Comparison of ENCODE assay signal across 28 mouse cellular contexts in genomic region chr2:150589076-150589475, GRCm38 (mm10). TPM values are rescaled to one million over a fixed set of nuclear protein-coding genes. Genes with fewer than 3 reads are reported as not detected.
DNase-seq lines count a peak whose midpoint lies in the region; ATAC-seq and TF ChIP-seq lines count a peak whose summit lies in the region.
"Had no signal": no experiment of that assay in that cellular context is flagged by ENCODE, and none has a peak within 500 bp of the region (broad histone marks: within the 10 kb centered on the region; RNA-seq: fewer than 3 reads in every experiment).

No protein-coding gene starts in this region.

- H3K4me1 ChIP-seq in E14TG2a.4 (replicated peaks; ENCODE audit: low read depth, low read length) (no peaks in the 10 kb centered on the region), ES-Bruce4 (ENCODE audit: control insufficient read depth, insufficient read depth, low read length) (no peaks in the 10 kb centered on the region)
- no peaks in the 10 kb centered on the region for H3K4me1 ChIP-seq in intestine, postnatal 0 days (replicated peaks; ENCODE audit: control insufficient read depth, insufficient read depth, low read length)
- no peaks in the 10 kb centered on the region for H3K4me1 ChIP-seq in stomach, postnatal 0 days (replicated peaks; ENCODE audit: control insufficient read depth, insufficient read depth)
- H3K4me1 ChIP-seq: forebrain, embryonic 10.5 days; hindbrain, embryonic 10.5 days; hindbrain, embryonic 13.5 days; intestine, embryonic 15.5 days had no signal

- WGBS in intestine, postnatal 0 days = 84% methylated on average over 11 of the region's 11 CpGs
- WGBS in stomach, postnatal 0 days = 79% methylated on average over 11 of the region's 11 CpGs

- no peak for TF ChIP-seq POLR2A in ES-Bruce4 (IDR thresholded peaks at IDR 0.05; ENCODE audit: insufficient read depth, low read length)

- peak; percentile 74 for DNase-seq in heart, adult 11 months
- DNase-seq in heart, postnatal 25 days (ENCODE audit: low spot score) = no peak
- DNase-seq in R1 (ENCODE audit: low read depth, low spot score) = peak; percentile 62
- no peak for DNase-seq in layer of hippocampus, adult 2 months (ENCODE audit: low spot score in 2 of 2)
- no peak for DNase-seq in stomach, postnatal 0 days (ENCODE audit: low spot score)
- DNase-seq: adrenal gland, postnatal 10 days; adrenal gland, postnatal 36 days; cerebellum, adult 18-20 months; cerebellum, adult 9-10 months; cerebellum, postnatal 14 days; gastrocnemius, adult 2 months; gastrocnemius, postnatal 14 days; heart, adult 18-20 months; heart, postnatal 36 days; kidney, adult 18-20 months had no signal

- H3K27ac ChIP-seq in ES-Bruce4 (ENCODE audit: insufficient read depth, low read length) = no peak overlapping the region
- no peak overlapping the region for H3K27ac ChIP-seq in layer of hippocampus, adult 2 months
- H3K27ac ChIP-seq in intestine, postnatal 0 days (ENCODE audit: low read depth, low read length) = no peak overlapping the region
- H3K27ac ChIP-seq in stomach, postnatal 0 days (replicated peaks) = no peak overlapping the region
- H3K27ac ChIP-seq: forebrain, embryonic 10.5 days; gastrocnemius, adult 2 months; hindbrain, embryonic 10.5 days; hindbrain, embryonic 13.5 days; intestine, embryonic 15.5 days had no signal

- intact Hi-C loops in heart, postnatal 25 days (cut with DNase I) = no loop called here

- H3K4me3 ChIP-seq in E14TG2a.4 (replicated peaks; ENCODE audit: low read length) = no peak overlapping the region
- no peak overlapping the region for H3K4me3 ChIP-seq in ES-Bruce4 (ENCODE audit: low read depth, low read length)
- no peak overlapping the region for H3K4me3 ChIP-seq in layer of hippocampus, adult 2 months
- no peak overlapping the region for H3K4me3 ChIP-seq in intestine, postnatal 0 days (ENCODE audit: low read depth, low read length)
- no peak overlapping the region for H3K4me3 ChIP-seq in stomach, postnatal 0 days (ENCODE audit: low read depth, low read length)
- H3K4me3 ChIP-seq: forebrain, embryonic 10.5 days; gastrocnemius, adult 2 months; hindbrain, embryonic 10.5 days; hindbrain, embryonic 13.5 days; intestine, embryonic 15.5 days had no signal

- H3K9me3 ChIP-seq in E14TG2a.4 (ENCODE audit: low read length) = no peaks in the 10 kb centered on the region
- no peaks in the 10 kb centered on the region for H3K9me3 ChIP-seq in ES-Bruce4 (replicated peaks; ENCODE audit: control insufficient read depth, insufficient read depth, low read length, poor library complexity, severe bottlenecking)
- H3K9me3 ChIP-seq in intestine, postnatal 0 days (ENCODE audit: control insufficient read depth) = no peaks in the 10 kb centered on the region
- H3K9me3 ChIP-seq in stomach, postnatal 0 days (ENCODE audit: control insufficient read depth, low read length) = no peaks in the 10 kb centered on the region
- H3K9me3 ChIP-seq: forebrain, embryonic 10.5 days; G1E; hindbrain, embryonic 10.5 days; hindbrain, embryonic 13.5 days; intestine, embryonic 15.5 days had no signal

- TF ChIP-seq CTCF in E14TG2a.4 (conservative IDR thresholded peaks at IDR 0.05; ENCODE audit: low read length) = peak; percentile 17; the same call in 1 of the 2 replicates
- peak; percentile 44 for TF ChIP-seq CTCF in ES-Bruce4 (IDR thresholded peaks at IDR 0.05; ENCODE audit: low read depth, low read length)
- no peak for TF ChIP-seq CTCF in layer of hippocampus, adult 2 months (conservative IDR thresholded peaks at IDR 0.05)
- no peak for TF ChIP-seq CTCF in intestine, postnatal 0 days (IDR thresholded peaks at IDR 0.05; ENCODE audit: low read depth)
- no peak for TF ChIP-seq CTCF in stomach, postnatal 0 days (IDR thresholded peaks at IDR 0.05; ENCODE audit: low read depth)

- no peak overlapping the region for H3K4me2 ChIP-seq in intestine, postnatal 0 days (replicated peaks; ENCODE audit: low read depth)
- H3K4me2 ChIP-seq in stomach, postnatal 0 days (replicated peaks; ENCODE audit: low read depth) = no peak overlapping the region
- H3K4me2 ChIP-seq: hindbrain, embryonic 13.5 days; intestine, embryonic 15.5 days had no signal

- ATAC-seq in intestine, postnatal 0 days = no peak
- ATAC-seq in stomach, postnatal 0 days (ENCODE audit: low FRiP score, low TSS enrichment) = no peak
- ATAC-seq: forebrain, embryonic 16.5 days; hindbrain, embryonic 16.5 days; intestine, embryonic 15.5 days; Patski had no signal

- TF ChIP-seq EP300 in ES-Bruce4 (IDR thresholded peaks at IDR 0.05; ENCODE audit: insufficient read depth, low read depth, low read length) = no peak
- no peak for TF ChIP-seq EP300 in stomach, postnatal 0 days (optimal IDR thresholded peaks at IDR 0.05)

- no peak overlapping the region for H3K9ac ChIP-seq in ES-Bruce4 (ENCODE audit: low read depth, poor library complexity, severe bottlenecking)
- no peak overlapping the region for H3K9ac ChIP-seq in intestine, postnatal 0 days (ENCODE audit: low read depth, low read length)
- no peak overlapping the region for H3K9ac ChIP-seq in stomach, postnatal 0 days (ENCODE audit: low read length)
- H3K9ac ChIP-seq: hindbrain, embryonic 13.5 days; intestine, embryonic 15.5 days had no signal

- H3K27me3 ChIP-seq in E14TG2a.4 (ENCODE audit: insufficient read depth, low read length) (no peaks in the 10 kb centered on the region), ES-Bruce4 (ENCODE audit: control insufficient read depth, insufficient read depth, low read length, poor library complexity, severe bottlenecking) (no peaks in the 10 kb centered on the region)
- H3K27me3 ChIP-seq in intestine, postnatal 0 days (replicated peaks; ENCODE audit: control insufficient read depth, insufficient read depth, low read length) = no peaks in the 10 kb centered on the region
- H3K27me3 ChIP-seq in stomach, postnatal 0 days (ENCODE audit: control insufficient read depth, insufficient read depth, low read length) = no peaks in the 10 kb centered on the region
- H3K27me3 ChIP-seq: hindbrain, embryonic 13.5 days; intestine, embryonic 15.5 days; Patski had no signal

- peaks cover 55% of the 10 kb centered on the region for H3K36me3 ChIP-seq in E14TG2a.4 (ENCODE audit: insufficient read depth, low read length)
- H3K36me3 ChIP-seq in ES-Bruce4 (ENCODE audit: control insufficient read depth, insufficient read depth, low read length, poor library complexity, severe bottlenecking) = peaks cover 6% of the 10 kb centered on the region; the same call in 1 of the 2 replicates
- peaks cover 38% of the 10 kb centered on the region for H3K36me3 ChIP-seq in intestine, postnatal 0 days (ENCODE audit: control insufficient read depth, insufficient read depth)
- H3K36me3 ChIP-seq in stomach, postnatal 0 days (ENCODE audit: control insufficient read depth, insufficient read depth, low read length) = peaks cover 12% of the 10 kb centered on the region; the same call in 1 of the 2 replicates

RNA-seq across cellular contexts. Expression of gene Cst7, which starts 18.9 kb away (rescaled TPM):
- total RNA-seq in heart, postnatal 25 days (2021) = not detected
- not detected in 2 replicates for polyA plus RNA-seq in ES-Bruce4 (2011; ENCODE audit: insufficient read depth, insufficient read length, low read depth, missing spikeins)
- total RNA-seq in layer of hippocampus, adult 2 months (2021) = under 1 TPM in 1 of 2 experiments, not detected in 1; 0.38 TPM
- polyA plus RNA-seq in intestine, postnatal 0 days (2015; fragmentation: Nextera tagmentation; extraction: Ambion mirVana) = 0.16 TPM in 1 of 2 replicates, not detected in the other
- 0.23 and 0.29 TPM in 2 replicates for polyA plus RNA-seq in stomach, postnatal 0 days (2015; fragmentation: Nextera tagmentation; extraction: Ambion mirVana)
- total RNA-seq: adrenal gland, postnatal 36 days; gastrocnemius, adult 2 months; gastrocnemius, postnatal 14 days; heart, postnatal 36 days had no signal
- polyA plus RNA-seq: C2C12; heart, embryonic 14.5 days; Patski had no signal

RNA-seq across cellular contexts. Expression of gene Apmap, which starts 19.3 kb away (rescaled TPM):
- 10 to 100 TPM; 52.0 to 55.7 TPM for total RNA-seq in heart, postnatal 25 days (2021)
- polyA plus RNA-seq in ES-Bruce4 (2011; ENCODE audit: insufficient read depth, insufficient read length, low read depth, missing spikeins) = 9.0 and 10.0 TPM in 2 replicates
- 10 to 100 TPM; 56.7 to 57.2 TPM for total RNA-seq in layer of hippocampus, adult 2 months (2021)
- polyA plus RNA-seq in intestine, postnatal 0 days (2015; fragmentation: Nextera tagmentation; extraction: Ambion mirVana) = 24.4 TPM in 2 replicates
- polyA plus RNA-seq in stomach, postnatal 0 days (2015; fragmentation: Nextera tagmentation; extraction: Ambion mirVana) = 30.0 and 30.1 TPM in 2 replicates

Comparison
In these comparisons a context has a peak if more than half of its experiments do, and no peak if none do; other contexts are left out.
1. DNase-seq: peak in heart, adult 11 months (single experiment) and R1 (single experiment); none in heart, postnatal 25 days (single experiment), layer of hippocampus, adult 2 months (0 of 2) and stomach, postnatal 0 days (single experiment).
2. CTCF ChIP-seq: peak in E14TG2a.4 (single experiment) and ES-Bruce4 (single experiment); none in layer of hippocampus, adult 2 months (single experiment), intestine, postnatal 0 days (single experiment) and stomach, postnatal 0 days (single experiment).